Mouse (Mus musculus): ENCODE data around the gene Pax7. TPM values are rescaled to one million over a fixed set of nuclear protein-coding genes. Genes with fewer than 3 reads are reported as not detected.

The Pax7 gene
- polyA plus RNA-seq, 1 experiment from 2014 or later: 2.6 TPM

GRCm38 (mm10) chr4:139746177-139746576 is 87.2 kb downstream of the Pax7 start:
- H3K4me3 ChIP-seq (replicated peaks): no peak overlapping the region
- 22% methylated on average over 12 of the region's 12 CpGs for WGBS

GRCm38 (mm10) chr4:139744765-139745395 is 88.4 kb downstream of the Pax7 start:
- no peak for ATAC-seq (ENCODE audit: insufficient number of reproducible peaks, low FRiP score, low TSS enrichment, low read depth)
- H3K27ac ChIP-seq (replicated peaks): no peak overlapping the region
- WGBS: 47% methylated on average over 12 of the region's 12 CpGs

More at GRCm38 (mm10) chr4:139746177-139746576, 87.2 kb downstream of the Pax7 start:
- Histone ChIP-seq H3K4me2 (replicated peaks) (no peak overlapping the region), H3K9ac (no peak overlapping the region), H3K27me3 (no peaks in the 10 kb centered on the region), H3K9me3 (replicated peaks) (no peaks in the 10 kb centered on the region), H3K4me1 (peaks cover 19% of the 10 kb centered on the region), H3K36me3 (no peaks in the 10 kb centered on the region), H3K27ac (replicated peaks) (no peak overlapping the region)
- ATAC-seq (ENCODE audit: insufficient number of reproducible peaks, low FRiP score, low TSS enrichment, low read depth): no peak

GRCm38 (mm10) chr4:139743626-139744025 is 89.7 kb downstream of the Pax7 start:
- H3K4me3 ChIP-seq (replicated peaks): no peak overlapping the region
- no peak overlapping the region for H3K4me2 ChIP-seq (replicated peaks)
- no peaks in the 10 kb centered on the region for H3K36me3 ChIP-seq
- ATAC-seq (ENCODE audit: insufficient number of reproducible peaks, low FRiP score, low TSS enrichment, low read depth): no peak
- no peaks in the 10 kb centered on the region for H3K9me3 ChIP-seq (replicated peaks)
- no peaks in the 10 kb centered on the region for H3K27me3 ChIP-seq
- H3K9ac ChIP-seq: no peak overlapping the region
- no peak overlapping the region for H3K27ac ChIP-seq (replicated peaks)
- WGBS: 61% methylated on average over 3 of the region's 3 CpGs
- H3K4me1 ChIP-seq: peaks cover 19% of the 10 kb centered on the region

More at GRCm38 (mm10) chr4:139744765-139745395, 88.4 kb downstream of the Pax7 start:
- H3K4me1 ChIP-seq: peaks cover 19% of the 10 kb centered on the region
- H3K9ac ChIP-seq: no peak overlapping the region
- no peaks in the 10 kb centered on the region for H3K36me3 ChIP-seq
- H3K27me3 ChIP-seq: no peaks in the 10 kb centered on the region
- H3K9me3 ChIP-seq (replicated peaks): no peaks in the 10 kb centered on the region
- no peak overlapping the region for H3K4me2 ChIP-seq (replicated peaks)
- H3K4me3 ChIP-seq (replicated peaks): no peak overlapping the region

DNA sequence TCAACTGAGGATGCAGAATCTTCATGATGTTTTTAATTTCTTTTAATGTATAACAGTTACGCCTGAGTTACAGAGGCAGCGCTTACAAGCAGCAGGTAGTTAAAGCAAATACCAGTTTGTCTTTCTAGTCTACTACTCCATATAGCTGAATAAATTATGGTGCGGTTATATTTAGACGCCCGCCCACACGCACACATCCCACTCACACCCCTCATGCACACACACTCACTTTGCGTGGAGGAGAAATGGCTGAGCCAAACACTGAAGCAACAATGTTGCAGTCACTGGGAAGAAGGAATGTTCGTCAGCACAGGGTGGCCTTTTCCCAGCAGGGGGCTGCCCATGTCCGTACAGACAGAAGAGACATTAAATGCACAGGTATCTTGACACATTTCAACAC is 96.3 kb downstream of the Pax7 start:
- no peaks in the 10 kb centered on the region for H3K36me3 ChIP-seq
- no peak overlapping the region for H3K27ac ChIP-seq (replicated peaks)
- WGBS: 79% methylated on average over 9 of the region's 9 CpGs
- ATAC-seq (ENCODE audit: insufficient number of reproducible peaks, low FRiP score, low TSS enrichment, low read depth): no peak
- no peak overlapping the region for H3K9ac ChIP-seq
- H3K4me3 ChIP-seq (replicated peaks): no peak overlapping the region
- no peaks in the 10 kb centered on the region for H3K27me3 ChIP-seq
- H3K9me3 ChIP-seq (replicated peaks): no peaks in the 10 kb centered on the region
- no peaks in the 10 kb centered on the region for H3K4me1 ChIP-seq
- H3K4me2 ChIP-seq (replicated peaks): no peak overlapping the region

- Histone ChIP-seq H3K36me3 (no peaks in the 10 kb centered on the region), H3K27me3 (peaks cover 4% of the 10 kb centered on the region; the same call in 1 of the 2 replicates), H3K27ac (replicated peaks) (no peak overlapping the region), H3K4me1 (no peaks in the 10 kb centered on the region), H3K9me3 (replicated peaks) (no peaks in the 10 kb centered on the region), H3K4me2 (replicated peaks) (no peak overlapping the region), H3K4me3 (replicated peaks) (no peak overlapping the region), H3K9ac (no peak overlapping the region)
- no peak for ATAC-seq (ENCODE audit: insufficient number of reproducible peaks, low FRiP score, low TSS enrichment, low read depth)
- WGBS: 61% methylated on average over 2 of the region's 2 CpGs
Observed at GRCm38 (mm10) chr4:139727101-139727500, 106.2 kb downstream of the Pax7 start.

DNA sequence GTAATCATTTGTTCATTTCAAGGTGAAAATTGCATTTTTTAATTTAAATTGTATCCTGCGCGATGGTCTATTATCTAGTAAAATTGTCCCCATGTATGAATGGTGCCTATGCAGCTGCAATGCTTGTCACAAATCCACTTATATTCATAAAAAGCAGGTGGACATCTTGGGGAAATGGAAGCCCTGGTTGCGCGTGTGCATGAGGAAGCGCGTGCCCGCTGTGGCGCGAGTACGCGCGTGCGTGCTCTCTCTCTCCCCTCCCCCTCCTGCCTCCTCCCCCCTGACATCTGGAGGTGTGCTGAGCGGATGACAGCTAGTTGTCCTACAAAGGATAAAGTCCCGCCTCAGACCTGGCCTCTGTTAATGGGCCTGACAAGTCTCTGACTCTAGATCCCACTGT is 107.9 kb downstream of the Pax7 start:
- Histone ChIP-seq H3K9ac (no peak overlapping the region), H3K27ac (replicated peaks) (no peak overlapping the region), H3K36me3 (no peaks in the 10 kb centered on the region), H3K4me3 (replicated peaks) (no peak overlapping the region), H3K9me3 (replicated peaks) (no peaks in the 10 kb centered on the region), H3K4me1 (no peaks in the 10 kb centered on the region), H3K4me2 (replicated peaks) (no peak overlapping the region), H3K27me3 (peaks cover 4% of the 10 kb centered on the region; the same call in 1 of the 2 replicates)
- WGBS: 68% methylated on average over 15 of the region's 15 CpGs
- no peak for ATAC-seq (ENCODE audit: insufficient number of reproducible peaks, low FRiP score, low TSS enrichment, low read depth)

DNA sequence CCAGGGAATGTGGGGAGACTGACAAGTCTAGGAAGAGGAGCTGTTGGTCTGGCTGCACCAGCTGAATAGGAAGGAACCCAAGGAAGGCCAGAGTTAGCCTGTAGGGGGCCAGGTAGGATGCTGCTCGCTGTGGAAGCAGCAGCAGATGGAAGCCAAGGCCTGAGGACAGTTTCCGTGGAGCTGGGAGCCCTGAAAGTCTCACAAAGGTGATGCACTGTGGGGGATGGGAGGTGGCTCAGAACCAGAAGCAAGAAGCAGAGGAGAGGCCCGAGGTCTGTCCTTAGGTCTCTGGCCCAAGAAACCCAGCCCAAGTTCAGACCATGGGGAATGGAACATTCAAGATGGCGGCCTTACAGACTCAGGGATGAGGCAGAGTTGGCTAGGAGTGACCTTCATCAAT is 109.0 kb downstream of the Pax7 start:
- Histone ChIP-seq H3K4me3 (replicated peaks) (no peak overlapping the region), H3K9me3 (replicated peaks) (no peaks in the 10 kb centered on the region), H3K9ac (no peak overlapping the region), H3K36me3 (no peaks in the 10 kb centered on the region), H3K4me1 (no peaks in the 10 kb centered on the region), H3K4me2 (replicated peaks) (no peak overlapping the region), H3K27me3 (peaks cover 4% of the 10 kb centered on the region; the same call in 1 of the 2 replicates), H3K27ac (replicated peaks) (no peak overlapping the region)
- 62% methylated on average over 4 of the region's 4 CpGs for WGBS
- no peak for ATAC-seq (ENCODE audit: insufficient number of reproducible peaks, low FRiP score, low TSS enrichment, low read depth)

- peaks cover 6% of the 10 kb centered on the region for H3K4me1 ChIP-seq
- WGBS: 80% methylated on average over 5 of the region's 5 CpGs
- no peak overlapping the region for H3K9ac ChIP-seq
- H3K4me2 ChIP-seq (replicated peaks): no peak overlapping the region
- ATAC-seq (ENCODE audit: insufficient number of reproducible peaks, low FRiP score, low TSS enrichment, low read depth): no peak
- no peaks in the 10 kb centered on the region for H3K9me3 ChIP-seq (replicated peaks)
- H3K27ac ChIP-seq (replicated peaks): no peak overlapping the region
- H3K36me3 ChIP-seq: no peaks in the 10 kb centered on the region
- no peak overlapping the region for H3K4me3 ChIP-seq (replicated peaks)
- 0 out of 2 replicates have a peak, but pooled peaks cover under 1% of the 10 kb centered on the region for H3K27me3 ChIP-seq
Observed at GRCm38 (mm10) chr4:139718978-139719377, 114.3 kb downstream of the Pax7 start.

DNA sequence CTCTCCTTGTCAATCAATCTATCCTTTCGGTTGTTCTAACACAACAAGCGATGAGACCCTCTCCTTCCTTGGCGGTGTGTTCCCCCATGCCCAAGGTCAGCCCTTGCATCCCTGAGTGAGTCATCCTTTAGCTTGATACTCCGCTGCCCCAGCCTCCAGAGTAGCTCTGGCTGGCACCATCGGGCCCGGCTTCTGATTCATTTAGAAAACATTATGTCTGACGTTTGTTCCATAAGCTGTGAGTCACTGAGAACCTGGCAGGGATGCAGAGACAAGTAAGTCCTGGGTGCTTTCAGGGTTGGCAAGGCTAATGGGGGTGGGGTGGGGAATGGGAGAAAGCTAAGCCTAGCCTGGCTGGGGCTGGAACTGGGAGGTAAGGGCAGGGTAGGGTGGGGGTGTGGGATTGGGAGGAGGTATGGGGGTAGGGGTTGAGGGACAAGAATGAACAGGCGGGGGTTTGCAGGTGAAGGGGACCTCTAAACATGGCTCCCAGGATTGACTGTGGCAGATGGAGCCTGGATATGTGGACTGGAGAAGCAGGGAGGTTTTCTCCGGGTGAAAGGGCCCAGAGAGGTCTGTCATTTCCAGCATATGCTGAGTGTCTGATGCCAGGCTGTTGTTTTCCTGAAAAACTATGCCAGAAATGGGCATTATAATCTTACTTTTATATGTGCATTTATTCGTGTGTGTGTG is 116.7 kb downstream of the Pax7 start:
- Histone ChIP-seq H3K9ac (no peak overlapping the region), H3K27me3 (no peaks in the 10 kb centered on the region; the same call in 1 of the 2 replicates), H3K4me1 (peaks cover 6% of the 10 kb centered on the region), H3K27ac (replicated peaks) (no peak overlapping the region), H3K36me3 (no peaks in the 10 kb centered on the region), H3K9me3 (replicated peaks) (no peaks in the 10 kb centered on the region), H3K4me3 (replicated peaks) (no peak overlapping the region), H3K4me2 (replicated peaks) (no peak overlapping the region)
- WGBS: 76% methylated on average over 10 of the region's 10 CpGs
- no peak; the same call in 1 of the 2 replicates for ATAC-seq (ENCODE audit: insufficient number of reproducible peaks, low FRiP score, low TSS enrichment, low read depth)

DNA sequence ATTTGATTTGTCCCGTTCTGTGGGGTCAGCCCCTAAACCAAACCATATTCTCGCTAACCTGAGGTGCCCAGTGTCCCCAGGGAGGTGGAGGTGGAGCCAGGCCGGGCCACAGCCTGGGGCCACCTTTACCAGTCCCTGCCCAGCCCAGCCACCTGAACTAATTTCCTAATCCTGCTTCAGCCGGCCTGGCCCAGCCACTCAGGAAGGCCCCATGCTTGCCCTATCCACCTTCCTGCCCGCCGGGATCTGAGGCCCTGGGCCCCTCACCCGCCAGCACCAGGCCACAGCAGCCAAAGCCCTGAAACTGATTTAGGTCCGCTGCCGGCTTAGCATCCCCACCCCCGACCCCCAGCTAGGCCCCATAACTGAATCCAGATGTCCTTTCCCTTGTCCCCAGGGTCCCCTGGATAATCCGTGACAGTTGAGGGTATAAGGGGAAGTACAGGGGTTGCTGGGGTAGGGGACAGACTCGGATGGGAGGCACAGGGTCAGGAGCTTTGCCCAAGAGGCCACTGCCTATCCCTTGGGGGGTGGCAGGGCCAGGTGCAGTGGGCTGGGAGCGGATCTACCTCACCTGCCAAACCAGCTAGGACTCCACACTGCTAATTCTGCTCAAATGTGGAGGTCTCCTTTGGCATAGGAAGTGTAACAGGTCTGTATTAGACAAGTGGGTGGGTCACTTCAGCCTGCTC is 117.9 kb downstream of the Pax7 start:
- Histone ChIP-seq H3K9ac (no peak overlapping the region), H3K27ac (replicated peaks) (no peak overlapping the region), H3K27me3 (no peaks in the 10 kb centered on the region; the same call in 1 of the 2 replicates), H3K36me3 (no peaks in the 10 kb centered on the region), H3K4me3 (replicated peaks) (no peak overlapping the region), H3K9me3 (replicated peaks) (no peaks in the 10 kb centered on the region), H3K4me2 (replicated peaks) (no peak overlapping the region), H3K4me1 (peaks cover 6% of the 10 kb centered on the region)
- WGBS: 15% methylated on average over 13 of the region's 13 CpGs
- no peak for ATAC-seq (ENCODE audit: insufficient number of reproducible peaks, low FRiP score, low TSS enrichment, low read depth)
